Mouse (Mus musculus) heart, embryonic 10.5 days (tissue): ENCODE measurements around the gene Alg1. TPM values are rescaled to one million over a fixed set of nuclear protein-coding genes. Genes with fewer than 3 reads are reported as not detected.

Source experiments
- DNase-seq: peaks from one replicate; pipeline ENCODE4 v3.0.0-alpha.2; 2017; ENCODE audit warnings: low spot score
- H3K27ac ChIP-seq: fragments of 300-500 bp; sonication (generic); 2 replicates; pipeline ENCODE4 v1.5.1; 2016; ENCODE audit warnings: mild to moderate bottlenecking
- H3K27me3 ChIP-seq: fragments of 300-500 bp; sonication (generic); 2 replicates; pipeline ENCODE4 v1.6.1; 2016; ENCODE audit warnings: mild to moderate bottlenecking; ENCODE audit not compliant: poor library complexity, insufficient read depth, severe bottlenecking
- H3K36me3 ChIP-seq: fragments of 300-500 bp; sonication (generic); 2 replicates; pipeline ENCODE4 v1.6.1; 2016; ENCODE audit warnings: mild to moderate bottlenecking, moderate library complexity
- H3K4me1 ChIP-seq: fragments of 300-500 bp; sonication (generic); 2 replicates; pipeline ENCODE4 v1.6.1; 2016; ENCODE audit warnings: mild to moderate bottlenecking
- H3K4me3 ChIP-seq: fragments of 300-500 bp; sonication (generic); 2 replicates; pipeline ENCODE4 v1.5.1; 2016; ENCODE audit warnings: mild to moderate bottlenecking, moderate library complexity
- H3K9me3 ChIP-seq: fragments of 300-500 bp; sonication (generic); 2 replicates; pipeline ENCODE4 v1.6.1; 2016; ENCODE audit warnings: mild to moderate bottlenecking, moderate library complexity
- WGBS: fragments of 180-500 bp; shearing (Covaris S2); methylation state at CpG from one replicate; pipeline ENCODE4 v1.1.7; 2016; 5-methylcytosine and 5-hydroxymethylcytosine counted together
- polyA plus RNA-seq: library from polyadenylated mRNA; unstranded; fragments of >200 nt; fragmentation: Nextera tagmentation; extraction: Ambion mirVana; gene quantifications from 2 replicates; pipeline ENCODE4 v1.2.1, GENCODE M21; 2016

Gene Alg1
- polyA plus RNA-seq, 1 experiment from 2014 or later, result 27.7 TPM

GRCm38 (mm10) chr16:5250891-5251290 lies 17.5 kb downstream of the Alg1 start:
- H3K9me3 ChIP-seq, result no peaks in the 10 kb centered on the region
- H3K4me1 ChIP-seq, result peaks cover 13% of the 10 kb centered on the region
- 80% methylated on average over 3 of the region's 3 CpGs for WGBS
- H3K27me3 ChIP-seq, result no peaks in the 10 kb centered on the region
- no peak overlapping the region for H3K27ac ChIP-seq
- peaks cover 56% of the 10 kb centered on the region for H3K36me3 ChIP-seq
- no peak for DNase-seq
- H3K4me3 ChIP-seq, result no peak overlapping the region

- Histone ChIP-seq H3K27ac (no peak overlapping the region), H3K36me3 (peaks cover 45% of the 10 kb centered on the region), H3K27me3 (no peaks in the 10 kb centered on the region), H3K4me3 (no peak overlapping the region), H3K9me3 (no peaks in the 10 kb centered on the region), H3K4me1 (peaks cover 18% of the 10 kb centered on the region)
- DNase-seq, result no peak
- WGBS, result 89% methylated on average over 2 of the region's 2 CpGs
These were observed 18.8 kb downstream of the Alg1 start for GRCm38 (mm10) chr16:5252260-5252659.

- peak; percentile 95 for DNase-seq
- no peaks in the 10 kb centered on the region for H3K27me3 ChIP-seq
- H3K36me3 ChIP-seq, result peaks cover 23% of the 10 kb centered on the region
- H3K27ac ChIP-seq, result peak overlapping the region; percentile 92
- peaks cover 18% of the 10 kb centered on the region for H3K4me1 ChIP-seq
- no peaks in the 10 kb centered on the region for H3K9me3 ChIP-seq
- WGBS, result 5% methylated on average over 15 of the region's 15 CpGs
- peak overlapping the region; percentile 76 for H3K4me3 ChIP-seq
These were observed 21.1 kb downstream of the Alg1 start for GRCm38 (mm10) chr16:5254346-5255025.

- Histone ChIP-seq H3K4me1 (peaks cover 18% of the 10 kb centered on the region), H3K9me3 (no peaks in the 10 kb centered on the region), H3K27me3 (no peaks in the 10 kb centered on the region), H3K27ac (peak overlapping the region; percentile 92), H3K4me3 (peak overlapping the region; percentile 76), H3K36me3 (peaks cover 15% of the 10 kb centered on the region)
- 2% methylated on average over 27 of the region's 27 CpGs for WGBS
- no peak for DNase-seq
These were observed 21.8 kb downstream of the Alg1 start for GRCm38 (mm10) chr16:5255081-5255740.

- Histone ChIP-seq H3K36me3 (peaks cover 13% of the 10 kb centered on the region; the same call in 1 of the 2 replicates), H3K4me3 (peak within 1 kb of the TSS; percentile 76), H3K27me3 (no peaks in the 10 kb centered on the region), H3K27ac (peak within 1 kb of the TSS; percentile 92), H3K9me3 (no peaks in the 10 kb centered on the region), H3K4me1 (peaks cover 18% of the 10 kb centered on the region)
- WGBS, result 2% methylated on average over 57 of the region's 57 CpGs
- DNase-seq, result peak; percentile 99
These were observed 22.5 kb downstream of the Alg1 start, which contains the start of gene Eef2kmt for GRCm38 (mm10) chr16:5255779-5256496. Eef2kmt (minus strand) TSS chr16:5255983.

GRCm38 (mm10) chr16:5263156-5263555 lies 29.7 kb downstream of the Alg1 start:
- no peak for DNase-seq
- Histone ChIP-seq H3K36me3 (no peaks in the 10 kb centered on the region), H3K27me3 (no peaks in the 10 kb centered on the region), H3K4me3 (no peak overlapping the region), H3K4me1 (no peaks in the 10 kb centered on the region), H3K27ac (no peak overlapping the region), H3K9me3 (no peaks in the 10 kb centered on the region)
- 64% methylated on average over 8 of the region's 8 CpGs for WGBS

GRCm38 (mm10) chr16:5263926-5264325 lies 30.5 kb downstream of the Alg1 start:
- H3K27ac ChIP-seq, result no peak overlapping the region
- 73% methylated on average over 7 of the region's 7 CpGs for WGBS
- no peaks in the 10 kb centered on the region for H3K36me3 ChIP-seq
- H3K27me3 ChIP-seq, result no peaks in the 10 kb centered on the region
- no peaks in the 10 kb centered on the region for H3K4me1 ChIP-seq
- H3K4me3 ChIP-seq, result no peak overlapping the region
- DNase-seq, result no peak
- H3K9me3 ChIP-seq, result no peaks in the 10 kb centered on the region

- no peaks in the 10 kb centered on the region for H3K4me1 ChIP-seq
- no peak overlapping the region for H3K27ac ChIP-seq
- no peaks in the 10 kb centered on the region for H3K36me3 ChIP-seq
- no peak overlapping the region for H3K4me3 ChIP-seq
- no peaks in the 10 kb centered on the region for H3K27me3 ChIP-seq
- DNase-seq, result peak; percentile 70
- H3K9me3 ChIP-seq, result no peaks in the 10 kb centered on the region
- WGBS, result 65% methylated on average over 4 of the region's 4 CpGs
These were observed 38.1 kb downstream of the Alg1 start for GRCm38 (mm10) chr16:5271411-5272035.

- no peaks in the 10 kb centered on the region for H3K9me3 ChIP-seq
- DNase-seq, result peak; percentile 64
- WGBS, result 75% methylated on average over 3 of the region's 3 CpGs
- no peak overlapping the region for H3K4me3 ChIP-seq
- no peak overlapping the region for H3K27ac ChIP-seq
- no peaks in the 10 kb centered on the region for H3K36me3 ChIP-seq
- H3K4me1 ChIP-seq, result no peaks in the 10 kb centered on the region
- no peaks in the 10 kb centered on the region for H3K27me3 ChIP-seq
These were observed 39.0 kb downstream of the Alg1 start for GRCm38 (mm10) chr16:5272371-5272770.

- Histone ChIP-seq H3K36me3 (no peaks in the 10 kb centered on the region), H3K4me1 (no peaks in the 10 kb centered on the region; the same call in none of the 2 replicates), H3K4me3 (no peak overlapping the region), H3K9me3 (no peaks in the 10 kb centered on the region), H3K27me3 (no peaks in the 10 kb centered on the region), H3K27ac (no peak overlapping the region)
- peak; percentile 22 for DNase-seq
- 82% methylated on average over 5 of the region's 5 CpGs for WGBS
These were observed 46.3 kb downstream of the Alg1 start for GRCm38 (mm10) chr16:5279571-5280222.

GRCm38 (mm10) chr16:5282686-5283085 lies 49.3 kb downstream of the Alg1 start:
- DNase-seq, result peak; percentile 68
- 83% methylated on average over 9 of the region's 9 CpGs for WGBS
- peaks cover 4% of the 10 kb centered on the region for H3K4me1 ChIP-seq

GRCm38 (mm10) chr16:5285376-5285775 lies 52.0 kb downstream of the Alg1 start:
- 63% methylated on average over 3 of the region's 3 CpGs for WGBS
- DNase-seq, result peak; percentile 70

More at GRCm38 (mm10) chr16:5282686-5283085, 49.3 kb downstream of the Alg1 start:
- no peak overlapping the region for H3K27ac ChIP-seq
- no peak overlapping the region for H3K4me3 ChIP-seq
- no peaks in the 10 kb centered on the region for H3K9me3 ChIP-seq
- no peaks in the 10 kb centered on the region for H3K27me3 ChIP-seq
- no peaks in the 10 kb centered on the region for H3K36me3 ChIP-seq

More at GRCm38 (mm10) chr16:5285376-5285775, 52.0 kb downstream of the Alg1 start:
- H3K9me3 ChIP-seq, result no peaks in the 10 kb centered on the region
- no peak overlapping the region for H3K4me3 ChIP-seq
- no peaks in the 10 kb centered on the region for H3K36me3 ChIP-seq
- no peak overlapping the region for H3K27ac ChIP-seq
- peaks cover 4% of the 10 kb centered on the region for H3K4me1 ChIP-seq
- no peaks in the 10 kb centered on the region for H3K27me3 ChIP-seq
